Mouse (Mus musculus) CD8-positive naive resting alpha-beta T cell, adult 2 months (primary cell): Measurements from ENCODE around the gene Myof.

Source experiments
- DNase-seq, 2 experiments: peaks; one replicate each; pipeline ENCODE4 v3.0.0; 2022; ENCODE audit warnings: low read depth in 2 of 2, low spot score in 2 of 2

The Myof gene

DNA sequence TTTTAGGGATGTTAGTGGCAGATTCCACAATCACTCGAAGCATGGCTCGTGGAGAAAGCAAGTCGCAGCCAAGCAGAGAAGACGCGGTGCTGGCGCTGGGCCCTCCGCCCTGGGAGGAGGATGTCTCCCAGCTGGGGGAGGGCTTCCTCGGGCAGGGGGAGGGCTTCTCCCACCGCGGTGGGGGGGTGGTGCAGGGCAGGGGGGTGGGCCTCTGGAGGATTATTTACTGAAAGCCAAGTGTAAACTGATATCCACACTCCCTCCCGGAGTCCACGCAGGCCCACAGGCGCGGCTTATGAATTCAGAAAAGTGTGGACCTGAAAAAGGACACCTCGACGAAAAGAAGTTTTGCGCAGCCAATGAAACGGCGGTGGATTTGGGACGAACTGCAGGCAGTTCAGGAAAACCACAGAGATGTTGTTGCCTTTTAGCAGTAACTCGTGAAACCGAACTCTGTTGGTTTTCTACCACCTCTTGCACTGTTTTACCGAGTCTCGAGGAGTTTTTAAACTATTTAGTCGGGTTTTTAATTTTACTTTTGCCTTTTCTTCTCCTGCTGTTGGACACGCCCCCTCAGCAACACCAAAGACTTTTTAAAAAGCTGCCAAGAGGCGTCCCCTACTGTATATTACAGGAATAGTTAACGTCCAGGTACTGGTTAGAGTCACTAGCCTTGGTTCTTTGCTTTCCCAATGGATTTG is at the start of gene Myof:
Myof (minus strand) TSS at position 297 of the 701 bp plus-strand sequence.
- DNase-seq = no peak

DNA sequence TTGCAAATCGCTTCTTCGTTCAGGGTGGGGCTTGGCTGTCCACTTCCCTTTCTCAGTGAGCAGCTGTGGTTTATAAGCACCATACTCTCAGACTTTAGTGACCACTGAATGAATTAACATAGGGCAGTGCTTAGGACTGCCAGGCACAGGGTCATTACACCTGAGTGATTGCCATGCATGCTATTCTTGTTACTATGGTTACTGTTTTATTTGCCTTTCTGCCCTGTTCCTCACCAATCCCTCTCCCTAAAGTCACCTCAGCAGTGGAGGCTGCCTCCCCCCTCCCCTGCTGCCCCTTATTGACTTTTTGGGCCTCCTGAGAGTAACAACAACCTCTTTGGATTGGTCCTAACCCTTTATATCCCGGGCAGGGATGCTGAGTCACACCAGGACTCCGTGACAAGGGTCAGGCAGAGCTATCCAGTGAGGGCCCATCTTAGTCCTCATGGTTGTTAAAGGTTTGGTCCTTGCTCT is 48.2 kb upstream of the Myof start:
- DNase-seq = no peak

DNA sequence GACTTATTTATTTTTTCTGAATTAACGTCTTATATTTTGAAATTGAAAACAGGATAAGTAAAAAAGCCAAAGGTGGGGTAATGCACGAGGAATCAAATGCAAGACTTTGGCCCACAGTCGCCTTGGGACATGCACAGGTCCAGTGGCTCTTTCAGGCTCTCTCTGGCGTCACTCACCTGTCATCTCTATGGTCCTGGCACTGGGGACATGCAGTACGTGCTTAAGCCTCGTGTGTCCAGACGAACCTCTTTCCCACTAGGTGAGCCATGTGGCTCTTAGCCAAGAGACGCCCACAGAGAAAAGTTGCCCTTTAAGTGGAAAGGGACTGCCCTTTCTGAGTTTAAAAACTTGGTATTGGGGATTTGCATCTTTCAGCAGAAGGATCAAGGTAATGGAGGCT is 46.0 kb upstream of the Myof start:
- no peak for DNase-seq

DNA sequence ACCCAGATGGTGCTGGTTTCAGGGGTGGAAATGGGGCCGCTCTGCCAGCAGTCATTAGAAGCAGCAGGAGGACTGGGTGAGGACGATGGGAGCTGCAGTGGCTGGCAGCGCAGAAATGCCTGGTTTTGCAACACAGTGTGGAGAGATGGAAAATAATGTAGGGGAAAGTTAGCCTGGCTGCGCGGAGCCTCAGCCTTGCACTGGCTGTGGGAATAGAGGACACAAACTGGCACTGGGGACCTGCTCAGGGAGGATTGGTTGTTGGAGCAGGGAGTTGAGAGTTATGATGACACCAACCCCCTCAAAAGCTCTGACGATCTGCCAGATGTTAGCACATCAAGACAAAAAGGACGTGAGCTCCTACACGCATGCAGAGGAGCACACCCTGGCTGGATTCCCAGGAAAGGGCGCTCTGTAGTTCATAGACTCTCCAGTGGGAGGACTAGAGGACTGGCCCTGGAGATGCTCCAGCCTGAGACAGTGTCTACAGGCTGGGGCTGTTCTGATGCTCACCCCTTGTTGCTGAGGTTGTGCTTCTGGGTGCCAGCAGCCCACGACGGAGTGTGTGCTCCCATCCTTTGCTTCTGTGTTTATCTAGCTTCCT is 43.7 kb upstream of the Myof start:
- DNase-seq = no peak

DNA sequence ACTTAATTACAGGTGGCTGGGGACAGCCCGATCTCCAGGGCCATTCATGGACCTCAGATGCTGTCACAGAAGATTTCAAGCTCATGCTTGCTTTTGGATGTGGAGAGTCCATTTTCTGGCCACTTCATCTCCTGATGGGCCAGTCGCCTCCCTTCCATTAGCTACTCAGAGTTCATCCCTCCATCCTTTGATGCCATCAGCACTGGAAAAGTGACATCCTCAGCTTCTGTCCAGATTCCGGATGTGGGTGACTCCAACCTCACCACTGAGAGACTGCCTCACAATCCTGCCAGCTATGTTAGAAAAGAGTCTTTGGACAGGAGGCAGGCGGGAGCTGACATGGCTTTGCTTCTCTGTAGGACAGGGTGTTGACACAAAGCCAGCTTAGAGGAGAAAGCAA is 42.5 kb upstream of the Myof start:
- DNase-seq = no peak

DNA sequence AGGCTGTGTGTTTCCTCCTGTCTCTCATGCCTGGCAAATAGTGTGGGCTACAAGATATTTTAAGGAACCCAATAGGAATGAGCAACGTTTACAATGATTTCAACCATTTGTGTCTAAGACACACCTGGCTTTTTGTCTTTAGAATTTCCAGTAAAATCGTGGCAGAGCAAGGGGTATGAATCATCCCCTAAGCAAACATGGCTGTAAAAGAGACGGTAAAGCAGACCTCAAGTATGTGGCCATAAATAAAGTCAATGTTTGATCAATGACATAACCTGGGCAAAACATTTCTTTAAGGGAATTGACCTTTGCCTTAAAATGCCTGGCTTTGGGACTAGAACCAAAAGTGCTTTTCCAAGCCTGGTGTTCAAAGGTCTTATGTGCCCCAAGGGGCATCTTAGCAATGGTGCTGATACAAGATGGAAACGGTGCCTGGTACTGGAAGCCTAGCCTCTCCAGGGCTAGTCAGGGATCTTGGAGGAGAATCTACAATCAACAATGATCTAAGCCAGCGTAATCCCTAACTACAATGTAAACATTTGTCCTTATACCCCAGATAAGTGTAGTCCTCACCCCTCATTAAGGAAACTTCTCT is 39.7 kb upstream of the Myof start:
- DNase-seq = no peak

DNA sequence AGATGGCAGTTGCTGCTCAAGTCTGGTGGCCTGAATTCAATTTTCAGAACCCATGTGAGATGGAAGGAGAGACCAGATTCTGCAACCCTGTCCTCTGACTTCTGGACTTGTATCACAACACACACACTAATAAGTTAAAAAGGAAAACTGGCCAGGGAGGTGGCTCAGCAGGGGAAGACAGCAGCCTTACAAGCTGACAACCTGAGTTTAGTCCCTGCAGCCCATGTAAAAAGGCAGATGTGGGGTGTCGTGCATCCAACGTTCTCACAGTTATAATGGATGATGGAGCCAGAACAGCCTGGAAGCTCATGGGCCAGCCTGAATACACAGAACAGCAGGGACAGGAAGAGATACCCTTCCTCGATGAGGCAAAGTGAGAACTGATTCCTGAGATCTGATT is 38.0 kb upstream of the Myof start:
- no peak for DNase-seq

DNA sequence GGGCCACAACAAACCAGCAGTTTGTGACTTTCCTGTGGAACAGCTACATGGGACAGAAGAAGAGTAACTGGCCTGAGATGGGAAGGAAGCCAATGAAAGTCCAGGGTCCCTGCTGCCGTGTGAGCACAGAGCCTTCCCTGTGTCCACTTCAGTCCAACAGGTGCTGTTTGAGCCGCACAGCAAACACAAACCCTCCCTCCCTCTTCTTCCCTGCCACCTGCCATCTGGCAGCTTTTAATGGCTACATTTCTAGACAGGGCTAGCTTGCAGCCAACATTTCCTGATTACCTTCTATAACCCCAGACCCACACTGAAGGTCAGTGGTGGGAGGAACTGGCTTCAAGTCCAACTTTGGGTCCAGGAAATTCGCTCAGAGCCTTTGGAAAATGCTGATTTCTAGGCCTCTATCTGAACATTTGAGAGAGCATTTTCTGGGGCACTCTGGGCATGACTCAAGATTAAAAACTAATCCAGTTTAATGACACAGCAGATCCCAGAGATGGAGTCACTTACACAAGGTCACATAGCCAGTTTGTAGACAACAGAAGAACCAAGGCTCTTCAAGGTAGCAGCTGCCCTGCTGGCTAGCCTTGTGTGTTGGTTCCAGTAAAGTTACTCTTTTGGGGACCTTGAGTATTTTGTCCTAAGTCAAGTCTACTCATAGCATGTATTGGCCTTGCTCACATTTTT is 34.6 kb upstream of the Myof start:
- no peak for DNase-seq

DNA sequence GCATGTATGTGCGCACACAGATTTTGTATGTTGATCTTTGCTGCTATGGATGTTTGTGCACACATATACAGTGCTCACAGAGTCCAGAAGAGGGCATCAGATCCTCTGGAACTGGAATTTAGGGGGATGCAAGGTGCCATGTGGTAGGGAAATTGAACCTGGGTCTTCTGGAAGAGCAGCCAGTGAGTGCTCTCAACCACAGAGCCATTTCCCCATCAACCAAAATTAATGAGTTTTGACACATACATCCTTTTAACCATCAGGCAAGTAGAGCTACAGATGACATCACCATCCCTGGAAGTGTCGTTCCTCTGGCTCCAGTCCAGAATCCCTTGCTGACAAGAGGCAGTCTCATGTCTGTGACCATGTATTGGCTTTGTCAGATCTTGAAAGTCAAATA is 32.9 kb upstream of the Myof start:
- DNase-seq = no peak

DNA sequence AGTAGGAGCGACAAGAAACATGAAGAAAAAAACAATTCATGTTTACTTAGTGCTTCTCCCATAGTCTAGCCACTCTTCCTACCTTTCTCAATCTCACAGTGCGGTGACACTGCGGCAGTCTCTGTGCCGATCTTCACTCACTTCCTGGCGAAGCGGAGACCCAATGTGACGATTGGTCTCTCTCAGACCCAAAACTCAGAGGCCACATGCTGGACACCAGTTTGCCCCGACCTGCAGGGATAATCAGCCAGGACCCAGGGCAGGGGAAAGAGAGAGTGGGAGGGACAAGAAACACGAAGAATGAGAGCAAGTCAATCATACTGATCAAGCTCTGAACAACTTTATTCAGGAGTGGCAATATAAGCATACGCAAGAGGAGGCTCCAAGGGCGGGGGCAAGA is 31.7 kb upstream of the Myof start:
- no peak for DNase-seq

DNA sequence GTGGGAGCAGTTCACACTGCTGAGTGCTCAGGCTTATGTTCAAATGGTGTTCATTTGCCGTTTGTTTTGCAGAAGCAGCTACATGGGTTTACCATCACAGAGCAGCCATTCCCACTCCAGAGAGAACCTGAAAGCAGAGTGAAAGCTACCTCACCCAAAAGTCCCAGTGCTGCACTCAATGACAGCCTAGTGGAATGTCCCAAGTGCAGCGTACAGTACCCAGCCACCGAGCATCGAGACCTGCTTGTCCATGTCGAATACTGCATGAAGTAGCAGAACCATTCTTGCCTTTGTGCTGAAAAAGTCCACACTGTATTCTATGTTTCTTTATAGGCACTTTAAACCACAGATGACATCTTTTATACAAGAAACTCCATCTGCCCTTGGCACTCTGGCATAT is 29.8 kb upstream of the Myof start:
- DNase-seq = no peak

DNA sequence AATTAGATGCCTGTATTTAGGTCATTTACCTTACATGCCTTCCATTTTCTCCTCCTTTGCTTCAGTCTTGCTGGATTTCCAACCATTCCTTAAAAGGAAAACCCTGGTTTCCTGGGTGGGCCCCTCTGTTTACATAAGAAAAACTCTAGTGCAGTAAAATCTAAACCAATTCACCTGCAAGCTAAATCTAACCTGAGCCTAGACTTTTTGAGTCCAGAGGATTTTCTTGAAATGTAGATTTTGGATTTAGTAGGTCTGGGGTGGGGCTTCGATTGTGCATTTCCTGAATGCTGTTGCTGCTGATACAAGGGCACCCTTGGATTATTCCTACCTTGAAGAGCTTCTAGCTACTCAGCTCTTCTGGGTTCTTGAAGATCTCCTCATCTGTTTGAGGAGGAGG is 20.7 kb upstream of the Myof start:
- no peak for DNase-seq

DNA sequence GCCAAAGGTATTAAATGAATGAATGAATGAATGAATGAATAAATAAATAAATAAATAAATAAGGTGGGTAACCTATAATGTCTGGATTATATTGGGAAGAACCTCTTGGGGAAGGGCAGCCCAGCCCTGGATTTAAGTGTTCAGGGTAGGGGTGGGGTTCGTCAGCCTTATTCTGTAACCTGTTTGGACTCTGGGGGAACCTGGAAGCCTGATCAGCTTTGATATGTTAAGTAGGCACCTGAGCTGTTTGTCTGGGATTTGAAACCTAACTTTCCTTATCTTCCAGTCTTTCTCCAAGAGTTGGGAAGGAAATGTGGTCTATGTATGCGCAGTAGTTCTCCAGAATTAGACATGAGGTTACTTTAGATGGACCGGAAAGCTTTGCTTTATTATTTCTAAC is 19.8 kb upstream of the Myof start:
- DNase-seq = no peak

DNA sequence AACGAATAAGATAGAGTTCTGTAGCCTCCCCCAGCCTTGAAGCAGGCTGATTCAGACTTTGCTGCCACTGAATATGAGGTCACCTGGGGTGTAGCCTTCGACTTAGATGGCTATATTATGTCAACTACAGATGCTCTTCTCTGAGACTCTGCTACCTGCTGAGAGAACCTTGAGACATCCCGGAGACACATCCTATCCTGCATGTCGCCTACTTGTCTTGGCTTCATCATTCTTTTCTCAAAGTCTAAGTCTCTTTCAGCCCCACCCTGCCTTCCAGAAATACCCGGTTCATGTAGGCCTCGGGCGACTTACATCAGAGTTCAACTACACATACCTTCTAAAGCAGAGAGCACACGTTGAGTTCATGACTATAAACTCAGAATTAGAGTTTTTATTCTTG is 13.6 kb upstream of the Myof start:
- no peak for DNase-seq

DNA sequence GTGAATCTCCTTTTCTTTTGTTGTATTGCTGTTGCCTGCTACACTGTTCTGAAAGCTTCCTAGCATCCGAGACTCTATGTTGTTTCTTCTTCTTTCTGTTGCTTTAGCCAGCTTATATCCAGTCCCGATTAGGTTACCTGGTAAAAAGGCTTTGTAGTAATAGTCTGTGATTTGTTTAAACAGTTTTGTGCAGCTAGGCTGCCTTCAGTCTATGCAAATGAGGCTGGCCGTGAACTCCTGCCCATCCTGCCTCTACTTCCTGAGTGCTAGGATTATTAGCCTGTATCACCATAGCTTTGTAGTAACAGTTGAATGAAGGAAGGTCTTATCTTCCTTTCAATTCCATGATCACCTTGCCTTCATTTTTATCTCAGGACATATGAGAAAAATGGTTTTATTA is 12.9 kb upstream of the Myof start:
- no peak for DNase-seq

DNA sequence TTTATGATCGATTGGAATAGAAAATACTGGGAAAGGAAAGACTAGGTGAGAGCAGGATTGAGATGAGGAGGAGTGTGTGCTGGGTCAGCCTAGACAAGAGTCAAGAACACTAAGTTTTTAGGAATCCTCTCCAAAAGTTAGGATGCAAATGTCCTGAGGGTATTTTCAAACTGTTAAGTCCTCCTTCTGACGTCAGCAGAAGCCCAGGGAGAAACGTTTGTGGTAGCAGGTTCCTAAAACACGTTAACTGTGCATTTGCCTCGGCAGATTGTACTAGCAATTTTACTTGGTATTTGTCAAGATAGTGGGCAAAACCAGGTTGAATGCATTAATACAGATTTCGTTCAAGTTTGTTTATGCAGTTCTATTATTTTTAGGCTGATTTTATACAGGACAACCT is 12.4 kb upstream of the Myof start:
- no peak for DNase-seq

DNA sequence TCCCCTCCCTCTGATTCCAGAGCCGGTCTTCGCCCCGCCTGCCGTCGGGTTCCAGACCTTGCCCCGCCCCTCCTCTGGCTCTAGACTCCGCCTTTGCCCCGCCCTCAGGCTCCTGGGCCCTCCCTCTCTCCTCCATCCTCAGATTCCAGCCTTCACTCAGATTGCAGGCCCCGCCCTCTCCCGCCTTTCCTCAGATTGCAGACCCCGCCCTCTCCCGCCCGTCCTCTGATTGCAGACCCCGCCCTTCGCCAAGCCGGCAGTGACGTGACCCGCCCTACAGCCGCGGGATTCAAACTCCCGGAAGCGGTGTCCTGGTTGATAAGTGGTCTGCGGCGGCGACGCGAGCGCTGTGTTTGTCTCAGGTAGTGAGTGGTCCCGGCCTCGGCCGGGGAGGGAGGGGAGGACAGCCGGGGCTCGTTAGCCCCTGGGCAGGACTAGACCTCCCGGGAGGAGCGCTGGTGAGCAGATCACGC is 11.4 kb upstream of the Myof start, which contains the start of gene Cep55:
Cep55 (plus strand) TSS at position 292 of the 473 bp plus-strand sequence.
- DNase-seq = peak; percentile 90 to 95

DNA sequence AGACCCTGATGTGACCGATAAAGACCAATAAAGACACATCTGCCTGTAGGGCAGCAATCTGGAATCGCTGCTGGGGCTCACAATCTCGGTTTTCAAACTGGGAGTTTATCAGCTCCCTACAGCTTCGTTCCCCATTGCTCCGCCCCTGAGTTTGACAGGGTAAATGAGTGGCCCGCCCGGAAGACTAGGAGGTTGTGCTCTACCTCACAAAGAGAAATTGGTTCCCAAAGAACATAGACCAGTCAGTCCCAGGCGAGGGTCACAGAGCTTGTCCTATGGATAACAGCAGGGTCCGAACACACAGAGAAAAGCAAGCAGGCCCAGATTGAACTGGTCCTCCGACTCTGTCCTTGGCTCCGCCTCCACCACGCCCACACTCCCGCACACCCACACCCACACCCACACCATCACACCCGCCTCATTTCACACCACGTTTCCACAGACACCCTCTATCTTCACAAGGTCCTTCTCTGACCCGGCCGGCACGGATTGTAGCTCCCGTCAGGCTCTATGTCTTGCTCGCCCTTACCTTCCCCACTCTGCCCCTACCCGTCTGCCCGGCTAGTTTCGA is 10.9 kb upstream of the Myof start:
- peak; percentile 71 to 84 for DNase-seq

DNA sequence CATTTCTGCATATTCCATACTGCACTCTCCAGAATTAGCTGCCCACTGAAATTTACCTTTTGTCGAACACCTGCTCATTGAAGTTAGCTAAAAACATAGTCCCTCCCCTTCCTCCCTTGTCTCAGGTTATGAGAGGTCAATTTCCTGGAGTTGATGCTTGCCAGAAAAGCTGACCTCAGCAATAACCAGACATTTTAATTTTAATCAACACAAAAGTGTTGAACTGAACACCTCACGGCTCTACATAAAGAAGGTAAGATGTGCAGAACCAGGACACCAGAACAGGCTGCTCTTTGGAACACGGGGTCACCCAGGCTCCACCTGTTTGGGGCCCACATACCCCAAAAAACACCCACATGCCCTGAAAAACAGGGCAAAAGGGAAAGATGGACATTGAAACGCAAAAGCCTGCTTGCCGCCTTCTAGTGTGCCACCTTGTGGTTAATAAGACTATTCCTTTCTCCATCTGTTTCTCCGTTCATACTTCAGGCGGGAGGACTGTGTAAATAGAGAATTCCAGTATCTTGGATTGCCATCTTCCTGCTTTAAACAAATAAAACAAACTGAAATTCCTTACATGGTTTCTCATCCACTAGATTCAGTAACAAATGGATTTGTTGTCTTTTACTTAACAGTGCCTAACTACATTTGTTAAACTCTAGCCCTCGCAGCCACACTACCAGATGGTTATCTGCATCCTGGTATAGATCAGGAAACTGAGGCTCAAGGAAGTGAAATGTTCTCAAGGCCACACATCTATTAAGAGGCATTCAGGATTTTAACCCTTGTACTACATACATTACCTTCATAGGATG is 10.1 kb upstream of the Myof start:
- no peak for DNase-seq

DNA sequence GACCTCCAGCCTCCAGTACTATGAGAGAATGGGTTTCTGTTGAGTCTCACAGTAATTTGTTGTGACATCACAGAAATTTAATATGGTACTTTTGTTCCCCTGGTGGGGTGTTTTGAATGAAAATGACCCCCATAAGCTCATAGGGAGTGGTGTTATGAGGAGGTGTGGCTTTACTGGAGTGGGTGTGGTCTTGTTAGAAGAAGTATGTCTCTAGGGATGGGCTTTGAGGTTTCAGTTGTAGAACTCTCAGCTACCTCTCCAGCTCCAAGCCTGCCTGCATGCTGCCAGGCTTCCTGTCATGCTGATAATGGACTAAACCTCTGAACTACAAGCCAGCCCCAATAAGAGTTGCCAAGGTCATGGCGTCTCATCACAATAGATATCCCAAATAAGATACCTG is 6.3 kb upstream of the Myof start:
- no peak for DNase-seq

DNA sequence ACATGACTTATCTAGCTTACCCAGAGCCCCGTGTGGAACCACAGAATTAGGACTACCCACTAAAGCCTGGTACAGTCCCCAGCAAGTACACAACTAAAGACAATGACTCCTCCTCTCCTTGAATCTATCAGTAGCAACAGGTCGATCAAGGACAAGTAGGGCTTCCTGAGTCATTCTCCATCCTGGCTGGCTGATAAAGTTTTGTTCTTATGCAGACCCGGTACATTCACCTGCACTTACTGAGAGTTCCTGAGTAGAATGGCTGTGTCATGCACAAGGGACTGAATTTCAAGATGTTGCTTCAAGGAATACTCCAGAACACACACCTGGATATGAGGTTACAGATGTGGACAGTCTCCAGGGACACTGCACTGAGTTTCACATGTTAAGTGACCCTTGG is 1.8 kb upstream of the Myof start:
- no peak for DNase-seq
